Mouse (Mus musculus) MEL (cell line): ENCODE measurements around the gene Nkpd1.

Source experiments
- CTCF ChIP-seq, 3 experiments: IDR thresholded peaks in 2 of 3; conservative IDR thresholded peaks in 1 of 3; 2 replicates each; pipeline ENCODE4 v1.5.1; 2011 to 2012; ENCODE audit warnings: low read length in 3 of 3, low read depth in 2 of 3, mild to moderate bottlenecking in 2 of 3, improper control_type of control experiment in 1 of 3, inconsistent platforms in 1 of 3, mixed read lengths in 1 of 3, moderate library complexity in 1 of 3; ENCODE audit not compliant: control insufficient read depth in 1 of 3, insufficient read depth in 1 of 3, poor library complexity in 1 of 3, severe bottlenecking in 1 of 3
- ELF1 ChIP-seq: IDR thresholded peaks from 2 replicates; pipeline ENCODE4 v1.6.1; 2014; ENCODE audit warnings: low read depth, mild to moderate bottlenecking, inconsistent platforms, low read length, improper control_type of control experiment, moderate library complexity
- EP300 ChIP-seq, 2 experiments: IDR thresholded peaks; 2 replicates each; pipeline ENCODE4 v1.6.1; 2011; ENCODE audit warnings: improper control_type of control experiment in 2 of 2, low read length in 2 of 2, low read depth in 1 of 2, mild to moderate bottlenecking in 1 of 2
- ETS1 ChIP-seq: IDR thresholded peaks from 2 replicates; pipeline ENCODE4 v1.6.1; 2012; ENCODE audit warnings: low read depth, mild to moderate bottlenecking, inconsistent platforms, low read length, improper control_type of control experiment, moderate library complexity
- GABPA ChIP-seq: IDR thresholded peaks from 2 replicates; pipeline ENCODE4 v1.6.1; 2012; ENCODE audit warnings: low read depth, mild to moderate bottlenecking, inconsistent platforms, low read length, improper control_type of control experiment, moderate library complexity
- HCFC1 ChIP-seq: IDR thresholded peaks from 2 replicates; pipeline ENCODE4 v1.6.1; 2012; ENCODE audit warnings: low read depth, mild to moderate bottlenecking, inconsistent platforms, low read length, improper control_type of control experiment, moderate library complexity
- JUND ChIP-seq: IDR thresholded peaks from 2 replicates; pipeline ENCODE4 v1.6.1; 2011; ENCODE audit warnings: low read depth, mild to moderate bottlenecking, improper control_type of control experiment, low read length
- KAT2A ChIP-seq: conservative IDR thresholded peaks from 2 replicates; pipeline ENCODE4 v1.6.1; 2012; ENCODE audit warnings: low read depth, low read length, improper control_type of control experiment, inconsistent platforms
- MAFK ChIP-seq: IDR thresholded peaks from 2 replicates; pipeline ENCODE4 v1.6.1; 2011; ENCODE audit warnings: low read depth, mild to moderate bottlenecking, low read length, improper control_type of control experiment, borderline replicate concordance
- MAX ChIP-seq: IDR thresholded peaks from 2 replicates; pipeline ENCODE4 v1.6.1; 2011; ENCODE audit warnings: low read length, improper control_type of control experiment
- POLR2A ChIP-seq, 2 experiments: IDR thresholded peaks; 2 replicates each; pipeline ENCODE4 v1.6.1; 2011 to 2012; ENCODE audit warnings: low read length in 2 of 2, mild to moderate bottlenecking in 2 of 2, control low read depth in 1 of 2, improper control_type of control experiment in 1 of 2, low read depth in 1 of 2, moderate library complexity in 1 of 2; ENCODE audit not compliant: control insufficient read depth in 1 of 2, insufficient read depth in 1 of 2, poor library complexity in 1 of 2
- TAL1 ChIP-seq: IDR thresholded peaks from 2 replicates; pipeline ENCODE4 v1.6.1; 2012; ENCODE audit warnings: mild to moderate bottlenecking, inconsistent platforms, low read length, moderate library complexity, mixed read lengths
- TBP ChIP-seq: IDR thresholded peaks from 2 replicates; pipeline ENCODE4 v1.8.0; 2011; ENCODE audit warnings: low read depth, low read length, improper control_type of control experiment

DNA sequence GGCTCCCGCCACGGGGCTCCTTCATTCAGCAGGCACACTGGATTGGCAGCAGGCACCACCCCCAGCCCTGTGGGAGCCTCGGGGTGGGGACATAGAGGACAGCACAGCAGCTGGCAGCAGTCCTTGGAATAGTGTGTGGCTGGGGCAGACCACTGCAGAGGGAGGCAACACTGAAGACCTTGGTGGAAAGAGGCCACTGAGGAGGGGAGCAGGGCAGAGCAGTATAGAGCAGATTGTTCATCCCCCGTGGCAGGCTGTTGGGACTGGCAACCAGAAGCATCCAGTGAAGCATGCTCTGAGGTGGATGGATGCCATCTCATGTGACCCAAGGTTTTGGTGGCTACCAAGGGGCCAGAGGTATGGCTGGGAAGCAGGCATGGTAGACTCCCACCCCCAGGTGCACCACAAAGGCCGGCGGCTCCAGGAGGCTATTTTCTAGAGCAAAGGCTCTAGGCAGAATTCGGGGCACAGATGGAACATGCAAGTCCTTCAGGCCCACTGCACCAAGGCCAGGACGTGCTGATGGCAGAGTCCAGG lies 24.6 kb downstream of the Nkpd1 start:
- TF ChIP-seq EP300 (IDR thresholded peaks at IDR 0.05; ENCODE audit: low read depth in 1 of 2, low read length in 2 of 2): no peak
- no peak for TF ChIP-seq CTCF (IDR thresholded peaks at IDR 0.05 in 2 of 3, conservative IDR thresholded peaks at IDR 0.05 in 1 of 3; ENCODE audit: control insufficient read depth in 1 of 3, insufficient read depth in 1 of 3, low read depth in 2 of 3, low read length in 3 of 3, poor library complexity in 1 of 3, severe bottlenecking in 1 of 3)
- TF ChIP-seq TBP: no peak
- TF ChIP-seq ETS1: no peak
- TF ChIP-seq GABPA: no peak
- no peak for TF ChIP-seq POLR2A (IDR thresholded peaks at IDR 0.05; ENCODE audit: control insufficient read depth in 1 of 2, insufficient read depth in 1 of 2, low read depth in 1 of 2, low read length in 2 of 2, poor library complexity in 1 of 2)
- no peak for TF ChIP-seq TAL1
- no peak for TF ChIP-seq MAX
- TF ChIP-seq MAFK: no peak
- TF ChIP-seq HCFC1: no peak
- TF ChIP-seq ELF1: no peak
- no peak for TF ChIP-seq JUND
- no peak for TF ChIP-seq KAT2A
